Mouse (Mus musculus) limb, embryonic 13.5 days (tissue): Measurements from ENCODE around the gene Klk5. TPM values are rescaled to one million over a fixed set of nuclear protein-coding genes. Genes with fewer than 3 reads are reported as not detected.

Source experiments
- ATAC-seq: fragments of 200-750 bp; cut with Nextera tagmentation; 2 replicates; pipeline ENCODE4 v1.8.0; 2017; ENCODE audit warnings: low read depth, moderate number of reproducible peaks, moderate TSS enrichment; ENCODE audit not compliant: low FRiP score
- H3K27ac ChIP-seq: fragments of 300-500 bp; sonication (generic); 2 replicates; pipeline ENCODE4 v1.5.1; 2015; ENCODE audit warnings: inconsistent platforms, mild to moderate bottlenecking, moderate library complexity
- H3K27me3 ChIP-seq: fragments of 300-500 bp; sonication (generic); 2 replicates; pipeline ENCODE4 v1.6.1; 2015; ENCODE audit warnings: mild to moderate bottlenecking, inconsistent platforms
- H3K36me3 ChIP-seq: fragments of 300-500 bp; sonication (generic); 2 replicates; pipeline ENCODE4 v1.6.1; 2015; ENCODE audit warnings: inconsistent platforms, mild to moderate bottlenecking, moderate library complexity
- H3K4me1 ChIP-seq: fragments of 300-500 bp; sonication (generic); 2 replicates; pipeline ENCODE4 v1.6.1; 2015; ENCODE audit warnings: inconsistent platforms
- H3K4me2 ChIP-seq: fragments of 300-500 bp; sonication (generic); replicated peaks from 2 replicates; pipeline ENCODE4 v1.6.1; 2015; ENCODE audit warnings: inconsistent platforms, mild to moderate bottlenecking, moderate library complexity
- H3K4me3 ChIP-seq: fragments of 300-500 bp; sonication (generic); 2 replicates; pipeline ENCODE4 v1.5.1; 2015; ENCODE audit warnings: moderate library complexity, mild to moderate bottlenecking, inconsistent platforms
- H3K9ac ChIP-seq: fragments of 300-500 bp; sonication (generic); 2 replicates; pipeline ENCODE4 v1.6.1; 2015; ENCODE audit warnings: mild to moderate bottlenecking, inconsistent platforms
- H3K9me3 ChIP-seq: fragments of 300-500 bp; sonication (generic); 2 replicates; pipeline ENCODE4 v1.6.1; 2016; ENCODE audit warnings: inconsistent platforms
- WGBS: fragments of 180-500 bp; shearing (Covaris S2); methylation state at CpG from one replicate; pipeline ENCODE4 v1.1.7; 2015; 5-methylcytosine and 5-hydroxymethylcytosine counted together
- polyA plus RNA-seq: library from polyadenylated mRNA; unstranded; fragments of >200 nt; fragmentation: Nextera tagmentation; extraction: Ambion mirVana; gene quantifications from 2 replicates; pipeline ENCODE4 v1.2.1, GENCODE M21; 2015

Klk5 gene
- polyA plus RNA-seq, 1 experiment from 2014 or later, result 0.27 TPM

- 15% methylated on average over 3 of the region's 3 CpGs for WGBS
- no peak for ATAC-seq
These were observed 39.1 kb downstream of the Klk5 start, which contains the start of gene Klk4 for GRCm38 (mm10) chr7:43880912-43881311. Gene Klk4 (plus strand): TSS chr7:43881160.

GRCm38 (mm10) chr7:43882346-43882745 lies 40.6 kb downstream of the Klk5 start:
- H3K4me1 ChIP-seq, result peaks cover 12% of the 10 kb centered on the region
- 29% methylated on average over 4 of the region's 4 CpGs for WGBS

More at GRCm38 (mm10) chr7:43880912-43881311, 39.1 kb downstream of the Klk5 start, which contains the start of gene Klk4:
- H3K27me3 ChIP-seq, result peaks cover 20% of the 10 kb centered on the region
- H3K9me3 ChIP-seq, result no peaks in the 10 kb centered on the region
- H3K4me1 ChIP-seq, result peaks cover 12% of the 10 kb centered on the region
- no peak within 1 kb of the TSS for H3K27ac ChIP-seq
- H3K4me3 ChIP-seq, result no peak within 1 kb of the TSS
- no peak within 1 kb of the TSS for H3K4me2 ChIP-seq
- H3K36me3 ChIP-seq, result no peaks in the 10 kb centered on the region
- 0 out of 2 replicates have a peak within 1 kb of the TSS, but pooled peaks have one; percentile 10 for H3K9ac ChIP-seq

GRCm38 (mm10) chr7:43882811-43883210 lies 41.0 kb downstream of the Klk5 start:
- Histone ChIP-seq H3K9ac (no peak overlapping the region), H3K9me3 (no peaks in the 10 kb centered on the region), H3K4me2 (no peak overlapping the region), H3K4me1 (peaks cover 12% of the 10 kb centered on the region), H3K27me3 (peaks cover 20% of the 10 kb centered on the region), H3K4me3 (no peak overlapping the region), H3K36me3 (no peaks in the 10 kb centered on the region), H3K27ac (no peak overlapping the region)
- WGBS, result 22% methylated on average over 4 of the region's 4 CpGs
- no peak for ATAC-seq

More at GRCm38 (mm10) chr7:43882346-43882745, 40.6 kb downstream of the Klk5 start:
- H3K36me3 ChIP-seq, result no peaks in the 10 kb centered on the region
- no peak overlapping the region for H3K9ac ChIP-seq
- ATAC-seq, result no peak
- H3K27ac ChIP-seq, result no peak overlapping the region
- H3K27me3 ChIP-seq, result peaks cover 20% of the 10 kb centered on the region
- no peaks in the 10 kb centered on the region for H3K9me3 ChIP-seq
- H3K4me2 ChIP-seq, result no peak overlapping the region
- H3K4me3 ChIP-seq, result no peak overlapping the region

GRCm38 (mm10) chr7:43883547-43883946 lies 41.8 kb downstream of the Klk5 start:
- no peak for ATAC-seq
- peak overlapping the region; percentile 45 for H3K4me2 ChIP-seq
- no peak overlapping the region for H3K9ac ChIP-seq
- no peaks in the 10 kb centered on the region for H3K36me3 ChIP-seq
- no peaks in the 10 kb centered on the region for H3K9me3 ChIP-seq
- H3K4me1 ChIP-seq, result peaks cover 12% of the 10 kb centered on the region
- no peak overlapping the region for H3K4me3 ChIP-seq
- no peak overlapping the region for H3K27ac ChIP-seq
- H3K27me3 ChIP-seq, result peaks cover 20% of the 10 kb centered on the region
- 12% methylated on average over 14 of the region's 14 CpGs for WGBS

GRCm38 (mm10) chr7:43891365-43891764 lies 49.6 kb downstream of the Klk5 start:
- no peak for ATAC-seq
- H3K9me3 ChIP-seq, result no peaks in the 10 kb centered on the region
- H3K36me3 ChIP-seq, result no peaks in the 10 kb centered on the region
- no peak overlapping the region for H3K4me3 ChIP-seq
- H3K4me1 ChIP-seq, result no peaks in the 10 kb centered on the region
- no peak overlapping the region for H3K9ac ChIP-seq
- no peak overlapping the region for H3K4me2 ChIP-seq
- WGBS, result 60% methylated on average over 5 of the region's 5 CpGs
- H3K27me3 ChIP-seq, result no peaks in the 10 kb centered on the region
- no peak overlapping the region for H3K27ac ChIP-seq

GRCm38 (mm10) chr7:43891788-43892187 lies 50.0 kb downstream of the Klk5 start:
- Histone ChIP-seq H3K4me3 (no peak overlapping the region), H3K36me3 (no peaks in the 10 kb centered on the region), H3K4me2 (no peak overlapping the region), H3K4me1 (no peaks in the 10 kb centered on the region), H3K27me3 (no peaks in the 10 kb centered on the region), H3K9ac (no peak overlapping the region), H3K9me3 (no peaks in the 10 kb centered on the region), H3K27ac (no peak overlapping the region)
- ATAC-seq, result no peak
- 48% methylated on average over 3 of the region's 3 CpGs for WGBS

GRCm38 (mm10) chr7:43894836-43895235 lies 53.1 kb downstream of the Klk5 start:
- no peaks in the 10 kb centered on the region for H3K36me3 ChIP-seq
- no peak overlapping the region for H3K9ac ChIP-seq
- H3K27ac ChIP-seq, result no peak overlapping the region
- H3K27me3 ChIP-seq, result no peaks in the 10 kb centered on the region
- 11% methylated on average over 1 of the region's 1 CpGs for WGBS
- no peaks in the 10 kb centered on the region for H3K9me3 ChIP-seq
- peak; percentile 92 for ATAC-seq
- H3K4me1 ChIP-seq, result no peaks in the 10 kb centered on the region
- no peak overlapping the region for H3K4me3 ChIP-seq
- H3K4me2 ChIP-seq, result no peak overlapping the region

Other genes with a start within 250 kb of the Klk5 start
- gene Zfp819, start 234.8 kb upstream of the Klk5 start, polyA plus RNA-seq, result 0.27 and 0.33 TPM in 2 replicates
- gene Ceacam18, start 207.3 kb upstream of the Klk5 start, polyA plus RNA-seq, result not detected in 2 replicates
- gene Siglece, start 181.8 kb upstream of the Klk5 start, polyA plus RNA-seq, result 0.62 and 0.70 TPM in 2 replicates
- 15.0 and 15.2 TPM in 2 replicates for gene Ctu1, start 170.0 kb upstream of the Klk5 start, polyA plus RNA-seq
- gene Klk14, start 151.6 kb upstream of the Klk5 start, polyA plus RNA-seq, result not detected in 2 replicates
- 0.37 and 0.79 TPM in 2 replicates for gene Klk13, start 129.4 kb upstream of the Klk5 start, polyA plus RNA-seq
- not detected in 2 replicates for gene Klk12, start 73.1 kb upstream of the Klk5 start, polyA plus RNA-seq
- 0.27 and 0.70 TPM in 2 replicates for gene Klk11, start 67.4 kb upstream of the Klk5 start, polyA plus RNA-seq
- gene Klk10, start 60.9 kb upstream of the Klk5 start, polyA plus RNA-seq, result 2.0 and 2.1 TPM in 2 replicates
- 0.38 and 0.55 TPM in 2 replicates for gene Klk9, start 50.1 kb upstream of the Klk5 start, polyA plus RNA-seq
- gene Klk8, start 44.4 kb upstream of the Klk5 start, polyA plus RNA-seq, result 16.8 and 19.0 TPM in 2 replicates
- not detected in 2 replicates for gene Klk7, start 30.7 kb upstream of the Klk5 start, polyA plus RNA-seq
- not detected in 2 replicates for gene Klk6, start 17.5 kb upstream of the Klk5 start, polyA plus RNA-seq
- 0.20 and 0.27 TPM in 2 replicates for gene Klk4, start 39.2 kb downstream of the Klk5 start, polyA plus RNA-seq
- gene Klk15, start 91.8 kb downstream of the Klk5 start, polyA plus RNA-seq, result not detected in 2 replicates
- not detected in 2 replicates for gene Klk1b8, start 108.7 kb downstream of the Klk5 start, polyA plus RNA-seq
- not detected in 2 replicates for gene Klk1b1, start 124.8 kb downstream of the Klk5 start, polyA plus RNA-seq
- not detected in 2 replicates for gene Klk1b9, start 134.1 kb downstream of the Klk5 start, polyA plus RNA-seq
- not detected in 2 replicates for gene Klk1b11, start 153.9 kb downstream of the Klk5 start, polyA plus RNA-seq
- not detected in 2 replicates for gene Klk1b26, start 170.2 kb downstream of the Klk5 start, polyA plus RNA-seq
- gene Klk1b27, start 210.3 kb downstream of the Klk5 start, polyA plus RNA-seq, result not detected in 2 replicates